Mouse (Mus musculus) liver, embryonic 13.5 days (tissue): ENCODE data around the gene Frmd4a. TPM values are rescaled to one million over a fixed set of nuclear protein-coding genes. Genes with fewer than 3 reads are reported as not detected.

Experiments used
- ATAC-seq: fragments of 200-750 bp; cut with Nextera tagmentation; 2 replicates; pipeline ENCODE4 v1.8.0; 2017; ENCODE audit warnings: low read depth, mild to moderate bottlenecking, moderate number of reproducible peaks, moderate library complexity
- DNase-seq: peaks from one replicate; pipeline ENCODE4 v3.0.0; 2022
- H3K27ac ChIP-seq: fragments of 300-500 bp; sonication (generic); 2 replicates; pipeline ENCODE4 v1.5.1; 2015; ENCODE audit warnings: moderate library complexity, mild to moderate bottlenecking, inconsistent platforms
- H3K27me3 ChIP-seq: fragments of 300-500 bp; sonication (generic); 2 replicates; pipeline ENCODE4 v1.6.1; 2015; ENCODE audit warnings: mild to moderate bottlenecking, inconsistent platforms
- H3K36me3 ChIP-seq: fragments of 300-500 bp; sonication (generic); 2 replicates; pipeline ENCODE4 v1.6.1; 2015; ENCODE audit warnings: mild to moderate bottlenecking, inconsistent platforms
- H3K4me1 ChIP-seq: fragments of 300-500 bp; sonication (generic); replicated peaks from 2 replicates; pipeline ENCODE4 v1.6.1; 2015; ENCODE audit warnings: inconsistent platforms
- H3K4me2 ChIP-seq: fragments of 300-500 bp; sonication (generic); 2 replicates; pipeline ENCODE4 v1.6.1; 2015; ENCODE audit warnings: inconsistent platforms, mild to moderate bottlenecking, moderate library complexity
- H3K4me3 ChIP-seq: fragments of 300-500 bp; sonication (generic); replicated peaks from 2 replicates; pipeline ENCODE4 v1.5.1; 2015; ENCODE audit warnings: mild to moderate bottlenecking, inconsistent platforms
- H3K9ac ChIP-seq: fragments of 300-500 bp; sonication (generic); 2 replicates; pipeline ENCODE4 v1.6.1; 2015; ENCODE audit warnings: mild to moderate bottlenecking, inconsistent platforms
- H3K9me3 ChIP-seq: fragments of 300-500 bp; sonication (generic); replicated peaks from 2 replicates; pipeline ENCODE4 v1.6.1; 2016; ENCODE audit warnings: inconsistent platforms
- WGBS: fragments of 180-500 bp; shearing (Covaris S2); methylation state at CpG from one replicate; pipeline ENCODE4 v1.1.7; 2015; ENCODE audit not compliant: insufficient replicate concordance; 5-methylcytosine and 5-hydroxymethylcytosine counted together
- polyA plus RNA-seq: library from polyadenylated mRNA; unstranded; fragments of >200 nt; fragmentation: Nextera tagmentation; extraction: Ambion mirVana; gene quantifications from 2 replicates; pipeline ENCODE4 v1.2.1, GENCODE M21; 2015

Gene Frmd4a
- polyA plus RNA-seq, 1 experiment from 2014 or later, result 11.0 TPM

DNA sequence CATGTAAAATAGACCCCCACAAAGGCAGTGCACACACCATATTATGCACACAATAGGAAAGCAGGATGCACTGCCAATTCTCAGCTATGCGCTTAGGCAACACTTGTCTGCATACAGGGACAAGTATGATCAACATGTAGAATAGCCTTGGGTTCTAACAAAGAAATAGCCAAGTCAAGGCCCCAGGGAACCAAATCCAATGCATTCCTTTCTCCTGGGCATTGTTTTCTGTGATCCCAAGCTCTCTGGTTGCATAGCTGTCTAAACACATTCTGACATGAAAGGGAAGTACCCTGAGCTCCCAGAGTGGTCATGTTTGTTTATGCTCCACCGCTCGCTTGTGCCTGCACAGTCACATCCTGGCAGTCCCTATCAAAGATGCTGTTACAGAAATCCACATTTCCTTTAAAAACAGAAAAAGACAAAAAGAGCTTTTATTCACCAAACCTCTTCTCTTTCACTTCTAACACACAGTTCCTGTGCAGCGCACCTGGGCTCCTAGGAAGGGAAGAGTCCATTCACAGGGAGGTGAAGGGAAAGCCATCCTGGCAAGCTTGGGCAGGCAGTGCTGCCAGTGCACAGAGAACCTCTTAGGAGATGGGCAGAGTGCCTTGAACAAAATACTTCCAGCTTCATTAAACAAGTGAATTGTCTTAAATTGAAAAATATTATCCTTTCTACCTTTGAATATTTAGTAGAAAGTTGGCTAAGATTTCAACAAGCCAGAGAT, 124.9 kb downstream of the Frmd4a start:
- 50% methylated on average over 4 of the region's 4 CpGs for WGBS
- H3K4me3 ChIP-seq, result no peak overlapping the region
- no peak for ATAC-seq
- H3K4me2 ChIP-seq, result no peak overlapping the region
- no peak overlapping the region for H3K27ac ChIP-seq
- H3K9ac ChIP-seq, result no peak overlapping the region
- no peaks in the 10 kb centered on the region for H3K4me1 ChIP-seq
- H3K27me3 ChIP-seq, result no peaks in the 10 kb centered on the region
- no peak for DNase-seq
- H3K36me3 ChIP-seq, result no peaks in the 10 kb centered on the region
- H3K9me3 ChIP-seq, result no peaks in the 10 kb centered on the region

- no peak overlapping the region for H3K9ac ChIP-seq
- no peaks in the 10 kb centered on the region for H3K36me3 ChIP-seq
- H3K4me1 ChIP-seq, result no peaks in the 10 kb centered on the region
- H3K27me3 ChIP-seq, result no peaks in the 10 kb centered on the region
- no peak overlapping the region for H3K27ac ChIP-seq
- no peak overlapping the region for H3K4me2 ChIP-seq
- no peak for ATAC-seq
- H3K9me3 ChIP-seq, result no peaks in the 10 kb centered on the region
- WGBS, result 61% methylated on average over 4 of the region's 4 CpGs
- DNase-seq, result no peak
- no peak overlapping the region for H3K4me3 ChIP-seq
Observed at GRCm38 (mm10) chr2:4144424-4144823, 126.9 kb downstream of the Frmd4a start.

GRCm38 (mm10) chr2:4152521-4153040, 135.1 kb downstream of the Frmd4a start:
- no peak for DNase-seq
- Histone ChIP-seq H3K9ac (no peak overlapping the region), H3K4me2 (peak overlapping the region; percentile 38), H3K27me3 (peaks cover 25% of the 10 kb centered on the region), H3K9me3 (no peaks in the 10 kb centered on the region), H3K4me3 (peak overlapping the region; percentile 24; the same call in 1 of the 2 replicates), H3K4me1 (no peaks in the 10 kb centered on the region), H3K36me3 (no peaks in the 10 kb centered on the region), H3K27ac (no peak overlapping the region)
- 12% methylated on average over 14 of the region's 14 CpGs for WGBS
- ATAC-seq, result no peak

DNA sequence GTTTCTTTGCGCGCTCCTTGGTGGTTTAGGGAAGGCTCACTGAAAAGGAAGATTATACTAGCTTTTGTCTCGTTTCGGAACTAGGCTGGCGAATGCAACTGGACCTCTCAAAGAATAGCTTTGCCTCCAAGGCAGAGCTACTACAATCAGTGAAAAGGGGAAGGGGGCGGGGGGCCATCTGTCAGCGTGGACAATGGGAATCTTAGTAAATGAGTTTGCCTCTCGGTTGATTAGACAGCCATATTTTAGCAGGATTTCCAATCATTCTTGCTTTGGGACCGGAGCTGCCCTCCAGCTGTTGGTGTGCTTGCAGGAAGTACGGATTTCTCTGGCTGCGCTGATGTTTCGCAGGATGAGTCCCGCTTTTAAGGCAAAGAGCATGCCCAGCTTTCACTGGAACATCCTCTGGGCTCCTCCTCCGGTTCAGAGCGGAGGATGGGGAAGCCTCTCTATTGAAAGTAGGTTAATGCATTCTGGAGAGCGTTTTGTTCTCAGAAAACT, 135.7 kb downstream of the Frmd4a start:
- Histone ChIP-seq H3K36me3 (no peaks in the 10 kb centered on the region), H3K4me3 (peak overlapping the region; percentile 24), H3K27me3 (peaks cover 25% of the 10 kb centered on the region), H3K9ac (no peak overlapping the region), H3K4me2 (peak overlapping the region; percentile 38), H3K9me3 (no peaks in the 10 kb centered on the region), H3K4me1 (no peaks in the 10 kb centered on the region), H3K27ac (no peak overlapping the region)
- ATAC-seq, result no peak
- 8% methylated on average over 16 of the region's 16 CpGs for WGBS
- DNase-seq, result no peak

GRCm38 (mm10) chr2:4154036-4154653, 136.6 kb downstream of the Frmd4a start:
- Histone ChIP-seq H3K9ac (no peak overlapping the region), H3K4me1 (no peaks in the 10 kb centered on the region), H3K27me3 (peaks cover 25% of the 10 kb centered on the region), H3K4me3 (no peak overlapping the region), H3K9me3 (no peaks in the 10 kb centered on the region), H3K27ac (no peak overlapping the region), H3K4me2 (no peak overlapping the region), H3K36me3 (no peaks in the 10 kb centered on the region)
- DNase-seq, result no peak
- WGBS, result 56% methylated on average over 5 of the region's 5 CpGs
- no peak for ATAC-seq

DNA sequence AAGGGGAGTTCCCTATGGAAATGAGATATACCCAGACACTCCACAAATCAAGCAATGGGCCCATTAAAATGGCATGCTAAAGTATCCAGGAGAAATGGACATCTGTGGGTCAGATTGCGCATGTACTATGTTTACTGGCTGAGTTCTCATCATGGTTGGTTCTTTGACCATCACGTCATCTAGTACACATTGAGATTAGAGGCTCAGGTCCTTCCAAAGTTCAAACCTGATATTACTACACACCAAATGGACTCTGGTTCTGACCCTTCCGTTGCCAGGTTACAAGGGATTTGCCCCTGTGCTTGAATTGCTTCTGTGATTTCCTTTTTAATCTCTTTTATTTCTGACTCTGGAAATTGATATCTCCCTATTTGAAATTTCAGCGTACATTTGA, 137.1 kb downstream of the Frmd4a start:
- Histone ChIP-seq H3K9ac (no peak overlapping the region), H3K4me2 (no peak overlapping the region), H3K9me3 (no peaks in the 10 kb centered on the region), H3K4me1 (no peaks in the 10 kb centered on the region), H3K27me3 (peaks cover 25% of the 10 kb centered on the region), H3K4me3 (no peak overlapping the region), H3K36me3 (no peaks in the 10 kb centered on the region), H3K27ac (no peak overlapping the region)
- no peak for DNase-seq
- no peak for ATAC-seq
- WGBS, result 53% methylated on average over 4 of the region's 4 CpGs

DNA sequence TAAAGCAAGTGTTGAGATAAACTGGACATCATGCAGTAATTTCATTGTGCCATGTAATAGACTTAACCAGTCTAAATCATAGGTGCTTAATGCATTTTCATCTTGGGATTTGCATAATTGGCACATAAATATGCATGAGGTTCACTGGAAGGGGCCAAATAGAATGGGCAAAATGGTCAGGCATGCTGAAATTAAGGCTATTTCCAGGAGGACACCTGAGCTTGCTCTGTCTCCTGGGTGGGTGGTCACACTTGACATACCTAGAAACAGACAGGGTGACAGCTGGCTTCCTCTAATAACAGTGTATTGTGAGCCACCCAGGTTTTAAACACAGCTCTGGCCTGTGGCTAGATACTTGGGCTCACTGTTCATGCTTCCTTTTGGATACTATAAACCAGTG, 137.9 kb downstream of the Frmd4a start:
- H3K9me3 ChIP-seq, result no peaks in the 10 kb centered on the region
- no peak overlapping the region for H3K4me2 ChIP-seq
- H3K27ac ChIP-seq, result no peak overlapping the region
- DNase-seq, result no peak
- no peak for ATAC-seq
- no peaks in the 10 kb centered on the region for H3K36me3 ChIP-seq
- H3K9ac ChIP-seq, result no peak overlapping the region
- H3K4me3 ChIP-seq, result no peak overlapping the region
- H3K4me1 ChIP-seq, result no peaks in the 10 kb centered on the region
- H3K27me3 ChIP-seq, result peaks cover 25% of the 10 kb centered on the region

DNA sequence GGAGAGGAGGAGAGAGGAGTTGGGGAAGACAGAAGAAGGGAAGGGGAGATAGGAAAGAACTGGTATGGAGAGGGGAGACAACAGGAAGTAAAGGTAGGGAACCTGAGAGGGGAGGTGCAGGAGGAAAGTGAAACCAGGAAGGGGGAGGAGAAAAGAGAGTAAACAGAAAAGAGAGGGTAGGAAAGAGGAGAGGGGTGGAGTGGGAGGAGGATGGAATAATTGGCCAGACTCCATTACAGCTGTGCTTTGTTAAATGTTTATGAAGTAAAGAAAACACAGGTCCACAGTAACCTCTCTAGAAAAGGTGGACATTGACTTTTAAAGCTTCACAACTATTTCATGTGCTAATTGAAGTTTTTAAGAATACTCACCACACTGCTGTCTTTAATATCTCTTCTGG, 139.0 kb downstream of the Frmd4a start:
- Histone ChIP-seq H3K9ac (no peak overlapping the region), H3K36me3 (no peaks in the 10 kb centered on the region), H3K27me3 (peaks cover 21% of the 10 kb centered on the region), H3K4me2 (no peak overlapping the region), H3K4me3 (no peak overlapping the region), H3K9me3 (no peaks in the 10 kb centered on the region), H3K4me1 (no peaks in the 10 kb centered on the region), H3K27ac (no peak overlapping the region)
- no peak for ATAC-seq
- no peak for DNase-seq

GRCm38 (mm10) chr2:4157396-4157795, 139.9 kb downstream of the Frmd4a start:
- Histone ChIP-seq H3K27ac (no peak overlapping the region), H3K4me2 (no peak overlapping the region), H3K4me1 (no peaks in the 10 kb centered on the region), H3K9me3 (no peaks in the 10 kb centered on the region), H3K27me3 (peaks cover 14% of the 10 kb centered on the region), H3K9ac (no peak overlapping the region), H3K36me3 (no peaks in the 10 kb centered on the region), H3K4me3 (no peak overlapping the region)
- 61% methylated on average over 4 of the region's 4 CpGs for WGBS
- DNase-seq (no peak), ATAC-seq (no peak)

DNA sequence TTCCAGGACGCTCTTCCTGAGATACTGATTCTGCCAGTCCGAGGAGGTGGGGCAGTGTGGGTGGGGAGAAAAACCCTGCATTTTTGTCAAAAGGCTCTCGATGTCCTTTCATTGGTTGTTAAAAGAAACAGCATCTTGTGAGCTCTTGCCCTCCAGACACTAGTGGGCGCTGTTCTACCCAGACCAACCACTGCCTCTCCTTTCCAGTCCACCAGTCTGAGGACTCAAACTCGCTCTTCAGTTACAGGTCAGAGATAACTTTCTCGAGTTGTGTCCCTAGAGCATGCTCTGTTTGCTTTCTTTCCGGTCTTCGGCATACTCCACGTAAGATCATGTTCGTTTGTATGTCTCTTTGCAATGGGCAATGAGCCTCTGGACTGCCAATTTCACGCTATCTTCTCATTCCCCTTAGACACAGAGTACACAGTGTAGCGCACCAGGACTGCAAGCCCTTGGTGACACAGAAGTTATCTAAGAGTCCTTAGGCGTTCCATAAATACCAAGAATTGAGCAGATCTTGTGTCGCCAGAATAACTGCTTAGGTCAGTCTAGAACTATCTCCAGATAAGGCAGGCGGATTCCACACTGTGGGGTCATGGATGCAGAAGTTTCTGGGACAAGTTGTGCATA, 142.2 kb downstream of the Frmd4a start:
- Histone ChIP-seq H3K27ac (no peak overlapping the region), H3K27me3 (no peaks in the 10 kb centered on the region), H3K4me3 (no peak overlapping the region), H3K9ac (no peak overlapping the region), H3K9me3 (no peaks in the 10 kb centered on the region), H3K4me2 (no peak overlapping the region), H3K4me1 (no peaks in the 10 kb centered on the region), H3K36me3 (no peaks in the 10 kb centered on the region)
- DNase-seq (no peak), ATAC-seq (no peak)
- WGBS, result 65% methylated on average over 15 of the region's 15 CpGs

DNA sequence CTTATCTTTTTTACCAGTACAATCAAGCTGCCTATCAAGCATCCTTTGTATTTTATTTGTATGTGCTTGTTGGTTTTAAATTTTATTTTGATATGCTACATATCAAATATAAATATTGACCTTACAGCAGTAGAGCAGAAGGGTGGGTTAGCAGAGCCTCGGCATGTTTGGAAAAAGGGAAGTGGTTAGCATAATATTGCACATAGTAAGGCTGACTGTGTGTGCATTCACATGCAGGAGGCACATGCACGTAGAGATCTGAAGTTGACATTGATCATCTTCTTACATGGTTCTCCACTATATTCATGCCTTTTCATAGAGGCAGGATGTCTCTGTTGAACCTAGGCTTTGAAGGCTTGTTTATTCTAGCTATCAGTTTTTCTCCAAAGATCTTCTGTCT, 148.7 kb downstream of the Frmd4a start:
- DNase-seq, result no peak
- 42% methylated on average over 2 of the region's 2 CpGs for WGBS
- no peak overlapping the region for H3K27ac ChIP-seq

More for the DNA sequence above, 148.7 kb downstream of the Frmd4a start:
- H3K9ac ChIP-seq, result no peak overlapping the region
- H3K9me3 ChIP-seq, result no peaks in the 10 kb centered on the region
- no peak overlapping the region for H3K4me2 ChIP-seq
- H3K27me3 ChIP-seq, result no peaks in the 10 kb centered on the region
- H3K4me1 ChIP-seq, result no peaks in the 10 kb centered on the region
- H3K36me3 ChIP-seq, result no peaks in the 10 kb centered on the region
- no peak for ATAC-seq
- H3K4me3 ChIP-seq, result no peak overlapping the region
